Mouse (Mus musculus) cerebellum, adult 11 months (tissue): ENCODE results near the gene Srrm1.

Source experiments
- DNase-seq: peaks from one replicate; pipeline ENCODE4 v3.0.0; 2022

Srrm1 gene

GRCm38 (mm10) chr4:135353794-135354450, 801 bp upstream of the Srrm1 start:
- no peak for DNase-seq

- no peak for DNase-seq
Observed at GRCm38 (mm10) chr4:135352326-135353065, 625 bp downstream of the Srrm1 start.

- no peak for DNase-seq
Observed at GRCm38 (mm10) chr4:135337376-135337942, 15.7 kb downstream of the Srrm1 start.

GRCm38 (mm10) chr4:135336023-135336357, 17.1 kb downstream of the Srrm1 start:
- DNase-seq = no peak

GRCm38 (mm10) chr4:135335327-135336022, 17.6 kb downstream of the Srrm1 start:
- DNase-seq = no peak

GRCm38 (mm10) chr4:135326469-135326868, 26.7 kb downstream of the Srrm1 start:
- DNase-seq = no peak

GRCm38 (mm10) chr4:135326046-135326445, 27.1 kb downstream of the Srrm1 start:
- no peak for DNase-seq

GRCm38 (mm10) chr4:135323021-135323420, 30.1 kb downstream of the Srrm1 start:
- no peak for DNase-seq

- peak; percentile 20 for DNase-seq
Observed at GRCm38 (mm10) chr4:135317966-135318365, 35.2 kb downstream of the Srrm1 start.

GRCm38 (mm10) chr4:135317539-135317938, 35.6 kb downstream of the Srrm1 start:
- DNase-seq = no peak

- no peak for DNase-seq
Observed at GRCm38 (mm10) chr4:135315287-135315686, 37.8 kb downstream of the Srrm1 start.

GRCm38 (mm10) chr4:135314419-135314832, 38.7 kb downstream of the Srrm1 start:
- DNase-seq = no peak

- DNase-seq = no peak
Observed at GRCm38 (mm10) chr4:135313761-135314241, 39.3 kb downstream of the Srrm1 start.

- no peak for DNase-seq
Observed at GRCm38 (mm10) chr4:135313111-135313691, 39.9 kb downstream of the Srrm1 start.

- peak; percentile 12 for DNase-seq
Observed at GRCm38 (mm10) chr4:135312706-135313105, 40.4 kb downstream of the Srrm1 start.

GRCm38 (mm10) chr4:135310371-135310770, 42.8 kb downstream of the Srrm1 start:
- DNase-seq = no peak

- no peak for DNase-seq
Observed at GRCm38 (mm10) chr4:135309726-135310125, 43.4 kb downstream of the Srrm1 start.

GRCm38 (mm10) chr4:135309112-135309659, 43.9 kb downstream of the Srrm1 start:
- no peak for DNase-seq

GRCm38 (mm10) chr4:135306971-135307632, 46.0 kb downstream of the Srrm1 start:
- DNase-seq = no peak

GRCm38 (mm10) chr4:135306533-135306932, 46.6 kb downstream of the Srrm1 start:
- DNase-seq = no peak

- no peak for DNase-seq
Observed at GRCm38 (mm10) chr4:135302261-135302660, 50.9 kb downstream of the Srrm1 start.

GRCm38 (mm10) chr4:135301166-135301565, 52.0 kb downstream of the Srrm1 start:
- no peak for DNase-seq
